Mouse (Mus musculus) MEL (cell line): Measurements from ENCODE around the gene Mapk10.

Experiments
- CTCF ChIP-seq, 3 experiments: IDR thresholded peaks in 2 of 3; conservative IDR thresholded peaks in 1 of 3; 2 replicates each; pipeline ENCODE4 v1.5.1; 2011 to 2012; ENCODE audit warnings: low read length in 3 of 3, low read depth in 2 of 3, mild to moderate bottlenecking in 2 of 3, improper control_type of control experiment in 1 of 3, inconsistent platforms in 1 of 3, mixed read lengths in 1 of 3, moderate library complexity in 1 of 3; ENCODE audit not compliant: control insufficient read depth in 1 of 3, insufficient read depth in 1 of 3, poor library complexity in 1 of 3, severe bottlenecking in 1 of 3
- HCFC1 ChIP-seq: IDR thresholded peaks from 2 replicates; pipeline ENCODE4 v1.6.1; 2012; ENCODE audit warnings: low read depth, mild to moderate bottlenecking, inconsistent platforms, low read length, improper control_type of control experiment, moderate library complexity
- MAX ChIP-seq: IDR thresholded peaks from 2 replicates; pipeline ENCODE4 v1.6.1; 2011; ENCODE audit warnings: low read length, improper control_type of control experiment
- MEF2A ChIP-seq: IDR thresholded peaks from 2 replicates; pipeline ENCODE4 v1.6.1; 2014; ENCODE audit warnings: low read depth, mild to moderate bottlenecking, inconsistent platforms, low read length, improper control_type of control experiment; ENCODE audit not compliant: poor library complexity, insufficient replicate concordance, severe bottlenecking; ENCODE audit errors: extremely low read depth
- MXI1 ChIP-seq: IDR thresholded peaks from 2 replicates; pipeline ENCODE4 v1.6.1; 2011; ENCODE audit warnings: mild to moderate bottlenecking, low read depth, low read length, improper control_type of control experiment
- SMC3 ChIP-seq: IDR thresholded peaks from 2 replicates; pipeline ENCODE4 v1.6.1; 2011; ENCODE audit warnings: low read depth, low read length, improper control_type of control experiment
- TAL1 ChIP-seq: IDR thresholded peaks from 2 replicates; pipeline ENCODE4 v1.6.1; 2012; ENCODE audit warnings: mild to moderate bottlenecking, inconsistent platforms, low read length, moderate library complexity, mixed read lengths
- USF2 ChIP-seq, 2 experiments: IDR thresholded peaks; 2 replicates each; pipeline ENCODE4 v1.6.1; 2011 to 2012; ENCODE audit warnings: improper control_type of control experiment in 2 of 2, low read length in 2 of 2, borderline replicate concordance in 1 of 2, inconsistent platforms in 1 of 2, low read depth in 1 of 2, mild to moderate bottlenecking in 1 of 2; ENCODE audit not compliant: insufficient read depth in 1 of 2
- ZMIZ1 ChIP-seq: IDR thresholded peaks from 2 replicates; pipeline ENCODE4 v1.6.1; 2012; ENCODE audit warnings: low read depth, mild to moderate bottlenecking, inconsistent platforms, low read length, improper control_type of control experiment, moderate library complexity
- ZNF384 ChIP-seq: IDR thresholded peaks from 2 replicates; pipeline ENCODE4 v1.6.1; 2012; ENCODE audit warnings: low read depth, mild to moderate bottlenecking, inconsistent platforms, low read length, improper control_type of control experiment

GRCm38 (mm10) chr5:102889163-102889488 lies 322.0 kb downstream of the Mapk10 start:
- no peak for TF ChIP-seq ZMIZ1
- TF ChIP-seq SMC3: no peak
- TF ChIP-seq CTCF (IDR thresholded peaks at IDR 0.05 in 2 of 3, conservative IDR thresholded peaks at IDR 0.05 in 1 of 3; ENCODE audit: control insufficient read depth in 1 of 3, insufficient read depth in 1 of 3, low read depth in 2 of 3, low read length in 3 of 3, poor library complexity in 1 of 3, severe bottlenecking in 1 of 3): no peak
- TF ChIP-seq MEF2A: no peak
- no peak for TF ChIP-seq HCFC1
- TF ChIP-seq ZNF384: no peak
- TF ChIP-seq TAL1: no peak
- no peak for TF ChIP-seq MAX
- no peak for TF ChIP-seq MXI1
- TF ChIP-seq USF2 (IDR thresholded peaks at IDR 0.05; ENCODE audit: borderline replicate concordance in 1 of 2, insufficient read depth in 1 of 2, low read depth in 1 of 2, low read length in 2 of 2): no peak
